Mouse (Mus musculus): ENCODE data around the gene Glod4. TPM values are rescaled to one million over a fixed set of nuclear protein-coding genes. Genes with fewer than 3 reads are reported as not detected.

The Glod4 gene
- polyA plus RNA-seq, 1 experiment from 2014 or later, result 134 TPM

- no peak overlapping the region for H3K4me3 ChIP-seq
- H3K27ac ChIP-seq, result no peak overlapping the region
- peaks cover 16% of the 10 kb centered on the region for H3K36me3 ChIP-seq (replicated peaks)
- no peak for DNase-seq (ENCODE audit: extremely low spot score, low spot score)
- H3K27me3 ChIP-seq (ENCODE audit: poor library complexity, severe bottlenecking), result no peaks in the 10 kb centered on the region
- no peaks in the 10 kb centered on the region for H3K9me3 ChIP-seq
- 76% methylated on average over 4 of the region's 4 CpGs for WGBS
- peaks cover 20% of the 10 kb centered on the region for H3K4me1 ChIP-seq
These were observed 92.5 kb downstream of the Glod4 start for GRCm38 (mm10) chr11:76150980-76151379.

- Histone ChIP-seq H3K4me1 (peaks cover 20% of the 10 kb centered on the region), H3K27ac (no peak overlapping the region), H3K27me3 (ENCODE audit: poor library complexity, severe bottlenecking) (no peaks in the 10 kb centered on the region), H3K36me3 (replicated peaks) (peaks cover 5% of the 10 kb centered on the region), H3K4me3 (no peak overlapping the region), H3K9me3 (no peaks in the 10 kb centered on the region)
- 85% methylated on average over 8 of the region's 8 CpGs for WGBS
- no peak for DNase-seq (ENCODE audit: extremely low spot score, low spot score)
These were observed 95.2 kb downstream of the Glod4 start for GRCm38 (mm10) chr11:76148055-76149008.

GRCm38 (mm10) chr11:76146187-76147010, 97.1 kb downstream of the Glod4 start:
- H3K4me3 ChIP-seq, result no peak overlapping the region
- no peak overlapping the region for H3K27ac ChIP-seq
- DNase-seq (ENCODE audit: extremely low spot score, low spot score), result no peak
- H3K36me3 ChIP-seq (replicated peaks), result peaks cover 5% of the 10 kb centered on the region
- peaks cover 20% of the 10 kb centered on the region for H3K4me1 ChIP-seq
- no peaks in the 10 kb centered on the region for H3K9me3 ChIP-seq
- 87% methylated on average over 8 of the region's 8 CpGs for WGBS
- no peaks in the 10 kb centered on the region for H3K27me3 ChIP-seq (ENCODE audit: poor library complexity, severe bottlenecking)

DNA sequence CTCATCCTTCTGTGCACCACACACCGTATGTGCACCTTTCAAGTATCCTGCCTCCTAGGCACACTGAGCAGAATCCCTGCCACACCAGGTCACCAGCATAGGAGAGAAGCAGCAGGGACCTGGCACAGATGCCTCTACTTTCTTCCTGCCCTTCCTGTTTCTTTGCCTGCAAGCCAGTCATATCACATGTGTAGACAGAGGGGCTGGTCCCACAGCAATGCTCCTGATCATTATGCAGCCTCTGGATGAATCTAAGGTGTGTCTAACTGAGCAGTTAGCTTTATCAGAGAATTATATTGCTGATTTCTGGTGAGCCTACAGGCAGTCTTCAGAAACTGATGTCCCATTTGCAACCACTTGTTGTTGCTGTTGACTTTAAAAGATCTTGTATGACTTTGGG, 98.4 kb downstream of the Glod4 start:
- WGBS, result 100% methylated on average over 1 of the region's 1 CpGs
- H3K4me1 ChIP-seq, result peaks cover 20% of the 10 kb centered on the region
- no peaks in the 10 kb centered on the region for H3K9me3 ChIP-seq
- peaks cover 5% of the 10 kb centered on the region for H3K36me3 ChIP-seq (replicated peaks)
- no peak overlapping the region for H3K4me3 ChIP-seq
- no peaks in the 10 kb centered on the region for H3K27me3 ChIP-seq (ENCODE audit: poor library complexity, severe bottlenecking)
- DNase-seq (ENCODE audit: extremely low spot score, low spot score), result no peak
- no peak overlapping the region for H3K27ac ChIP-seq

GRCm38 (mm10) chr11:76144386-76144785, 99.1 kb downstream of the Glod4 start:
- WGBS, result 94% methylated on average over 8 of the region's 8 CpGs
- Histone ChIP-seq H3K27ac (no peak overlapping the region), H3K36me3 (replicated peaks) (peaks cover 5% of the 10 kb centered on the region), H3K9me3 (no peaks in the 10 kb centered on the region), H3K4me3 (no peak overlapping the region), H3K27me3 (ENCODE audit: poor library complexity, severe bottlenecking) (no peaks in the 10 kb centered on the region), H3K4me1 (peaks cover 20% of the 10 kb centered on the region)
- no peak for DNase-seq (ENCODE audit: extremely low spot score, low spot score)

DNA sequence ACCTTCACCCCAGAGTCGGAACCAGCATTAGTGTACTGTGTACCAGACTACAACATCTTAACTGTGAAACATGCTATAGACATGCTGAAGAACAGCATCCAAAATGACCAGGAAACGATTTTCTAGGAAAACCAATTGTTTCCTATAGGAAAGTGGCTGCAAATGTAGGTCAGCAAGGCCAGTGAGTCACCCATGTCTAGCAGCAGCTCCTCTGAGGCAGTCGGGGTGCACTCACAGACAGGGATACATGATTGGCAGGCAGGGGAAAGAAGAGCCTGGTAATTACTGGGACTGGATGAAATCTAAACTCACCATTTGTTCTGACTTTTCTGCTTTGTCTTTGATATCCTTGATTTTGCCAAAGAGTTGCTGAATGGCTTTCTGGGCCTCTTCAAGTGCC, 105.5 kb downstream of the Glod4 start:
- Histone ChIP-seq H3K9me3 (no peaks in the 10 kb centered on the region), H3K4me1 (no peaks in the 10 kb centered on the region), H3K27ac (no peak overlapping the region), H3K36me3 (replicated peaks) (peaks cover 48% of the 10 kb centered on the region), H3K4me3 (no peak overlapping the region), H3K27me3 (ENCODE audit: poor library complexity, severe bottlenecking) (no peaks in the 10 kb centered on the region)
- 87% methylated on average over 3 of the region's 3 CpGs for WGBS
- DNase-seq (ENCODE audit: extremely low spot score, low spot score), result no peak

DNA sequence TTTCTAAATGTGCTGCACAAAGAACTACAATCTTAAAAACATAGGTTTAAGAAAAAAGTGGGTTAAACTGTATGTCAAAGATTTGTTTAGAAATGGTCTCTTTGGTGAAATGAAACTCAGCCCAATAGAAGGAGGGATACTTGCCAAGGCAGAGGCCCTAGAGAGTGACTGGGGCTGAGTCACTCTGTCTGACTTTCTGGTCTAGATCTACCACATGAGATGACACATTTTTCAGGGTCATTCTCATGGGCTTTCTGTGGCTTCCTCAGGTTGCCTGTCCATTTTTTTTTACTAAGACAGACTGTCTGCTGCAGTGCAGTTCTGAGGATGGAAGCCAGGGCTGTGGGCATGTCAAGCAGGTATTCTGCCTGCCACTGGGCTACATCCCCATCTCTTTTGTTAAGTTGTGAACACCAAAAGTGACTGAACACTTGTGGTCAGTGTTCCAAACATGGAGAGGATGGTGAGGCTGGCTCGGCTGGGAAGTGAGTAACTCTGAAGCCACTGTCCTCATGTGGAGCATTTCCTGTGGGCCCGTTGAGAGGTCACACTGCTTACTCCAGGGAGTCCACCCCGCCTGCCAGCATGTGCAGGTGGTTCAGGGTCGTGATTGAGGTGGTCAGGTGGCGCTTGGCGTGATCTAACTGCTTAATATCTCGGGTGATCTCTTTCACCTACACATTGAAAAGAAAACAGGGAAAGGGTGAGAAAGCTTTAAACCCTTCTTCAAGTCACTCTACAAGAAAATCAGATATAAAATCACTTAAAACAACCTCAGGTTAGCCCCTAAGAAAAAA, 107.7 kb downstream of the Glod4 start:
- no peak overlapping the region for H3K4me3 ChIP-seq
- 92% methylated on average over 7 of the region's 7 CpGs for WGBS
- peaks cover 48% of the 10 kb centered on the region for H3K36me3 ChIP-seq (replicated peaks)
- H3K9me3 ChIP-seq, result no peaks in the 10 kb centered on the region
- no peak for DNase-seq (ENCODE audit: extremely low spot score, low spot score)
- no peak overlapping the region for H3K27ac ChIP-seq
- no peaks in the 10 kb centered on the region for H3K27me3 ChIP-seq (ENCODE audit: poor library complexity, severe bottlenecking)
- H3K4me1 ChIP-seq, result no peaks in the 10 kb centered on the region

- no peaks in the 10 kb centered on the region for H3K4me1 ChIP-seq
- H3K9me3 ChIP-seq, result no peaks in the 10 kb centered on the region
- WGBS, result 92% methylated on average over 5 of the region's 5 CpGs
- peaks cover 35% of the 10 kb centered on the region for H3K36me3 ChIP-seq (replicated peaks)
- DNase-seq (ENCODE audit: extremely low spot score, low spot score), result no peak
- no peak overlapping the region for H3K4me3 ChIP-seq
- H3K27ac ChIP-seq, result no peak overlapping the region
- no peaks in the 10 kb centered on the region for H3K27me3 ChIP-seq (ENCODE audit: poor library complexity, severe bottlenecking)
These were observed 112.7 kb downstream of the Glod4 start for GRCm38 (mm10) chr11:76130859-76131258.

- no peak for DNase-seq (ENCODE audit: extremely low spot score, low spot score)
- no peak overlapping the region for H3K27ac ChIP-seq
- no peaks in the 10 kb centered on the region for H3K9me3 ChIP-seq
- WGBS, result 76% methylated on average over 8 of the region's 8 CpGs
- H3K4me3 ChIP-seq, result no peak overlapping the region
- peaks cover 27% of the 10 kb centered on the region for H3K36me3 ChIP-seq (replicated peaks)
- no peaks in the 10 kb centered on the region for H3K27me3 ChIP-seq (ENCODE audit: poor library complexity, severe bottlenecking)
- H3K4me1 ChIP-seq, result no peaks in the 10 kb centered on the region; the same call in 1 of the 2 replicates
These were observed 118.1 kb downstream of the Glod4 start for GRCm38 (mm10) chr11:76125386-76125785.

GRCm38 (mm10) chr11:76123517-76123916, 120.0 kb downstream of the Glod4 start:
- DNase-seq (ENCODE audit: extremely low spot score, low spot score), result no peak
- WGBS, result 92% methylated on average over 1 of the region's 1 CpGs
- Histone ChIP-seq H3K27me3 (ENCODE audit: poor library complexity, severe bottlenecking) (no peaks in the 10 kb centered on the region), H3K4me1 (no peaks in the 10 kb centered on the region; the same call in 1 of the 2 replicates), H3K27ac (no peak overlapping the region), H3K4me3 (no peak overlapping the region), H3K9me3 (no peaks in the 10 kb centered on the region), H3K36me3 (replicated peaks) (peaks cover 32% of the 10 kb centered on the region)

- WGBS, result 86% methylated on average over 2 of the region's 2 CpGs
- no peaks in the 10 kb centered on the region for H3K27me3 ChIP-seq (ENCODE audit: poor library complexity, severe bottlenecking)
- no peak overlapping the region for H3K27ac ChIP-seq
- no peak overlapping the region for H3K4me3 ChIP-seq
- no peak for DNase-seq (ENCODE audit: extremely low spot score, low spot score)
- H3K9me3 ChIP-seq, result no peaks in the 10 kb centered on the region
- peaks cover 33% of the 10 kb centered on the region for H3K36me3 ChIP-seq (replicated peaks)
- no peaks in the 10 kb centered on the region; the same call in 1 of the 2 replicates for H3K4me1 ChIP-seq
These were observed 121.0 kb downstream of the Glod4 start for GRCm38 (mm10) chr11:76122571-76122970.

GRCm38 (mm10) chr11:76121086-76121485, 122.4 kb downstream of the Glod4 start:
- no peaks in the 10 kb centered on the region for H3K27me3 ChIP-seq (ENCODE audit: poor library complexity, severe bottlenecking)
- H3K4me3 ChIP-seq, result no peak overlapping the region
- H3K27ac ChIP-seq, result no peak overlapping the region
- DNase-seq (ENCODE audit: extremely low spot score, low spot score), result no peak
- peaks cover 44% of the 10 kb centered on the region for H3K36me3 ChIP-seq (replicated peaks)
- H3K9me3 ChIP-seq, result no peaks in the 10 kb centered on the region
- H3K4me1 ChIP-seq, result no peaks in the 10 kb centered on the region; the same call in 1 of the 2 replicates
- 93% methylated on average over 4 of the region's 4 CpGs for WGBS
